Mouse (Mus musculus) forebrain, embryonic 16.5 days (tissue): Measurements from ENCODE around the gene Mpp1. TPM values are rescaled to one million over a fixed set of nuclear protein-coding genes. Genes with fewer than 3 reads are reported as not detected.

Experiments
- ATAC-seq: fragments of 200-750 bp; cut with Nextera tagmentation; 2 replicates; pipeline ENCODE4 v1.8.0; 2017; ENCODE audit warnings: mild to moderate bottlenecking, moderate library complexity
- H3K27ac ChIP-seq: fragments of 300-500 bp; sonication (generic); 2 replicates; pipeline ENCODE4 v1.5.1; 2014; ENCODE audit warnings: low read length, control low read depth
- H3K27me3 ChIP-seq: fragments of 300-500 bp; sonication (generic); replicated peaks from 2 replicates; pipeline ENCODE4 v1.6.1; 2014; ENCODE audit warnings: low read length; ENCODE audit not compliant: control insufficient read depth, insufficient read depth
- H3K36me3 ChIP-seq: fragments of 300-500 bp; sonication (generic); 2 replicates; pipeline ENCODE4 v1.6.1; 2014; ENCODE audit not compliant: control insufficient read depth, insufficient read depth
- H3K4me1 ChIP-seq: fragments of 300-500 bp; sonication (generic); replicated peaks from 2 replicates; pipeline ENCODE4 v1.6.1; 2014; ENCODE audit warnings: low read length; ENCODE audit not compliant: control insufficient read depth, insufficient read depth
- H3K4me2 ChIP-seq: fragments of 300-500 bp; sonication (generic); 2 replicates; pipeline ENCODE4 v1.6.1; 2014; ENCODE audit warnings: mild to moderate bottlenecking, low read length, control low read depth
- H3K4me3 ChIP-seq: fragments of 300-500 bp; sonication (generic); replicated peaks from 2 replicates; pipeline ENCODE4 v1.5.1; 2014; ENCODE audit warnings: mild to moderate bottlenecking, low read length, control low read depth
- H3K9ac ChIP-seq: fragments of 300-500 bp; sonication (generic); replicated peaks from 2 replicates; pipeline ENCODE4 v1.6.1; 2014; ENCODE audit warnings: low read depth, low read length, control low read depth
- H3K9me3 ChIP-seq: fragments of 300-500 bp; sonication (generic); 2 replicates; pipeline ENCODE4 v1.6.1; 2016; ENCODE audit warnings: low read length; ENCODE audit not compliant: control insufficient read depth
- WGBS: fragments of 180-500 bp; shearing (Covaris S2); extraction: QIAGEN DNeasy Blood & Tissue Kit; methylation state at CpG from one replicate; pipeline ENCODE4 v1.1.7; 2014; 5-methylcytosine and 5-hydroxymethylcytosine counted together
- polyA plus RNA-seq: library from polyadenylated mRNA; unstranded; fragments of >200 nt; fragmentation: Nextera tagmentation; extraction: Ambion mirVana; gene quantifications from 2 replicates; pipeline ENCODE4 v1.2.1, GENCODE M21; 2015

The Mpp1 gene
- polyA plus RNA-seq, 1 experiment from 2014 or later, result 17.1 TPM

DNA sequence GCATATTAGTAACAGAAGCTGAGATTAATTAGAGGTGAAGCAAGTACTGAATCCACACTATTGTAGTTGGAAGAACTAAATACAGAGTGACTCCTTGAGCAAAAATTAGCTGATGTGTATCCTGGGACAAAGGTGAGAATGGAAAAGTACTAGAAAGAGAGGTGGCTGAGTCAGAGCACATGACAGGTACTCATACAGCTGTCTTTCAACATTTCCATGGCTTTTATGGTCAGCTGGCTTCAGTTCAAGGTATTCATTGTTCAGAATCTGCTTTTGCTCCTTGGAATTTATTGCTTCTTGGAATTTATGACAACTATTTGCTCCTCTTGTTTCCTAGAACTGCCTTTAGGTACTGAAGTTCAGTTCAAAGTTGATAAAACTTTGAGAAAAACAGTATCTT, 6.1 kb upstream of the Mpp1 start:
- Histone ChIP-seq H3K9me3 (no peaks in the 10 kb centered on the region), H3K27ac (no peak overlapping the region), H3K9ac (no peak overlapping the region), H3K4me1 (no peaks in the 10 kb centered on the region), H3K27me3 (no peaks in the 10 kb centered on the region), H3K36me3 (no peaks in the 10 kb centered on the region), H3K4me2 (no peak overlapping the region), H3K4me3 (no peak overlapping the region)
- no peak for ATAC-seq

DNA sequence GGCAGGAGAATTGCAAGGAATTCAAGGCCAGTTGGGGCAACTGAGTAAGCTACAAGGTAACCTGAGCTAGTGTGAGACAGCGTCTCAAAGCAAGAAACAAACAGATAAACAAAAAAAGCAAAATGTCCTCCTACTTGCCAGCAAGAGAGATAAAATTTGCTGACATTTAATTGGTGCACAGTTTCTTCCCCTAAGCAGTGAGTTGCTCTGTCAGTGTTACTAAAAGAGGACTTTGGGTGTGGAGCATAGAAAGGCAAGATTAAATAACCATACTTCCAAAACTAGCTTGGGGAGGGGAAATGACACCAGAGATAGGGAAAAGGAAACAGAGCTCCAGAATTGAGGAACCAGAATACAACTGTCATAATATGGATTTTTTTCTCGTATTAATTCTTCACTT, 1.3 kb downstream of the Mpp1 start:
- H3K4me1 ChIP-seq, result no peaks in the 10 kb centered on the region
- H3K4me2 ChIP-seq, result no peak overlapping the region
- H3K9ac ChIP-seq, result no peak overlapping the region
- ATAC-seq, result no peak
- no peaks in the 10 kb centered on the region for H3K27me3 ChIP-seq
- no peaks in the 10 kb centered on the region for H3K9me3 ChIP-seq
- 75% methylated on average over 2 of the region's 2 CpGs for WGBS
- no peak overlapping the region for H3K4me3 ChIP-seq
- H3K36me3 ChIP-seq, result no peaks in the 10 kb centered on the region
- H3K27ac ChIP-seq, result no peak overlapping the region

DNA sequence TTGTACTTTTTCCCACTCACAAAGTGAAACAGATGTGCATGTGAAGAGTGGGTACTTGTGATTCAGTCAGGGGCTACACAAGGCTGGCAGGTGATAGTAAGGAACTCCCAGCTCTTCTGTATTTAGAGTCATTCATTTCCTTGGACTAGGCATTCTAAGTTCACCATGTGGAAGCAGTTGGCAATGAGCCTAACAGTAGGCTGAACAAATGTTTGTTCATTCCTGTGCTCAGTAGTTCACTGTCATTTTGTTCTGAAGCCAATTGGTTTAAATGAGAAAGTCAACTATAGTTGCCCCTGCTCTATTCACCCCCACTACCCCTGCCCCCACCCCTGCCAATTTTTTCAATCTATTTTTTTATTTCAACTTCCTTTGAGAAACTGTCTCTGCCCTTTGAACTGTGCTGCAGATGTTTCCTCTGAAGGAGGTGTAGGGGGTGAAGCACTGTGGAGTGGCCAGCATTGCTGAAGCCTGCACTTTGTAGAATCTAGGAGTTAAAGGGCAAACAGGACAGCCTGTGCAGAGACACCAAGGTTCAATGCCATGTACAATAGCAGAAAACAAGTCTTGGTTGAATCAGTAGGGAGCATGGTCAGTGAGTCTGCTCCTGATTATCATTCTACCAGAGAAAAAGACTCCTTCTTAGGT, 2.4 kb downstream of the Mpp1 start:
- ATAC-seq, result no peak
- no peaks in the 10 kb centered on the region for H3K36me3 ChIP-seq
- H3K4me1 ChIP-seq, result no peaks in the 10 kb centered on the region
- H3K27me3 ChIP-seq, result no peaks in the 10 kb centered on the region
- H3K4me2 ChIP-seq, result no peak overlapping the region
- no peak overlapping the region for H3K4me3 ChIP-seq
- H3K9ac ChIP-seq, result no peak overlapping the region
- no peaks in the 10 kb centered on the region for H3K9me3 ChIP-seq
- no peak overlapping the region for H3K27ac ChIP-seq

DNA sequence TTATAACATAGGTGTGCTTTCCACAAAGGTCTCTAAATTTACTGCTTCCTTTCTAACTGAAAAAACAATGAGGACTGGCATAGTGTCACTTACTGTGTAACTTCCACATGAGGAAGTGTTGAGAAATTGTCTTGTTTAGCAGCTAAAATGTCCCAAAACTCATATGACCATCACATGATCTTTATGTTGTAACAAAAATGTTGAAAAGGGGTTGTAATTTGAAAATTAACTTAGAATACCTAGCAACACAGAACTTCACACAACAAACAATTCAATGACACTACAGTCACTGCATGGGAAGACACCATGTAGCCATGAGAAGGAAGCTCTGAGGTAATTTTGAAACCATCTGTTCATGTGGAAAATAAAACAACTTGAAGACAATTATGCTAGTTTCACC, 3.9 kb downstream of the Mpp1 start:
- Histone ChIP-seq H3K4me2 (no peak overlapping the region), H3K9me3 (no peaks in the 10 kb centered on the region), H3K9ac (no peak overlapping the region), H3K27ac (no peak overlapping the region), H3K36me3 (no peaks in the 10 kb centered on the region), H3K4me1 (no peaks in the 10 kb centered on the region), H3K4me3 (no peak overlapping the region), H3K27me3 (no peaks in the 10 kb centered on the region)
- ATAC-seq, result no peak

DNA sequence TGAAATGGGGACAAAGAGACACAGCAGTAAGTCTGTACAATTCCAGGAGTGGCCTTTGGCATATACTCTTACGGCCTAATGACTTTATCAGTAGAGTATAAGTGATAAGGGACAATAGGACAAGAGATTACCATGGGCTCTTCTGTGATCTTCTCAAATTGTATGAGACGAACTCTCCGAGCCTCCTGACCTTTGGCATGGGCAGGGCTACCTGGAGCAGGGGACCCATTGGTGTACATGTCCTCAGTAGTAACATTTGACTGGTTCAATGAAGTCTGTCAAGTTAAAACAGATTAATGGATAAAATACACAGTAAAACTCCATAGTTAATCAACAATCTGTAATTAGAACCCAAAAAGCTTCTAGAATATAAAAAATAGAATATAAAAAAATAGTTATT, 5.2 kb downstream of the Mpp1 start:
- Histone ChIP-seq H3K27me3 (no peaks in the 10 kb centered on the region), H3K9me3 (no peaks in the 10 kb centered on the region), H3K9ac (no peak overlapping the region), H3K4me1 (no peaks in the 10 kb centered on the region), H3K36me3 (no peaks in the 10 kb centered on the region), H3K27ac (no peak overlapping the region), H3K4me3 (no peak overlapping the region), H3K4me2 (no peak overlapping the region)
- 94% methylated on average over 3 of the region's 3 CpGs for WGBS
- ATAC-seq, result no peak

DNA sequence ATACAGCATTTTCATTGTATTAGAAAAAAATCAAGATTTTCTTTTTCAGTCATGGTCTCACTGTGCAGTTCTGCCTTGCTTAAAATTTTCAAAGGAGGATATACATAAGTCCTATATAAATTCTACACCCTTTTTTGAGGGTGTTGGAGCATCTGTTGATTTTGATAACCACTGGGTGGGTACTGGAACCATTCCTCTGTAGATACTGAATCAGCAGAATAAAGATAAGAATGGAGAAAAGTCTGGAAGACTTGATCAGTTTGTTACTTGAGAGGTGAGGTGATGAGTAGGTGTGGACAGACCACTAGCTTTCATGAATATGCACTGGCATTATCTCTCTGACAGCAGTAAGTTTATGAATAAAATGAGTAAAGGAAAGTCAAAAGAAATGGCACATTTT, 15.3 kb downstream of the Mpp1 start:
- Histone ChIP-seq H3K4me3 (no peak overlapping the region), H3K9me3 (no peaks in the 10 kb centered on the region), H3K36me3 (peaks cover 3% of the 10 kb centered on the region; the same call in 1 of the 2 replicates), H3K4me2 (no peak overlapping the region), H3K27me3 (no peaks in the 10 kb centered on the region), H3K9ac (no peak overlapping the region), H3K4me1 (no peaks in the 10 kb centered on the region), H3K27ac (no peak overlapping the region)
- ATAC-seq, result no peak

DNA sequence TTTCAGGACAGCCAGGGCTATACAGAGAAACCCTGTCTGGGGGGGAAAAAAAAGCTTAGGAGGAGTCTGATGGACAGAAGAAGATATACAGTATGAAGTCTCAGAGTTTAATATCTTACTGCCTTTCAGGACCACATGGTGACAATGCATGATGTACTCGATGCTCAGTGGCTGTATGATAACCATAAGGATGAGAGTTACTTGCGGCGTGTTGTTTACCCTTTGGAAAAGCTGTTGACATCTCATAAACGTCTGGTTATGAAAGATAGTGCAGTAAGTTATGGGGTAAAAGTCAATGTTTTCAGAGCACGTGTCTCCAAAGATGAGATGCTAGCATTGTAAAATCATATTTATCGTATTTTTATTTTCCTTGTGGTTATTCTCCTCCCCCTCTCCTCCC, 28.5 kb downstream of the Mpp1 start:
- no peak overlapping the region for H3K4me2 ChIP-seq
- H3K4me1 ChIP-seq, result 0 out of 2 replicates have a peak, but pooled peaks cover under 1% of the 10 kb centered on the region
- peaks cover 1% of the 10 kb centered on the region; the same call in 1 of the 2 replicates for H3K36me3 ChIP-seq
- H3K4me3 ChIP-seq, result no peak overlapping the region
- no peak for ATAC-seq
- no peak overlapping the region for H3K9ac ChIP-seq
- H3K27ac ChIP-seq, result no peak overlapping the region
- no peaks in the 10 kb centered on the region for H3K9me3 ChIP-seq
- H3K27me3 ChIP-seq, result no peaks in the 10 kb centered on the region
- 90% methylated on average over 6 of the region's 6 CpGs for WGBS

DNA sequence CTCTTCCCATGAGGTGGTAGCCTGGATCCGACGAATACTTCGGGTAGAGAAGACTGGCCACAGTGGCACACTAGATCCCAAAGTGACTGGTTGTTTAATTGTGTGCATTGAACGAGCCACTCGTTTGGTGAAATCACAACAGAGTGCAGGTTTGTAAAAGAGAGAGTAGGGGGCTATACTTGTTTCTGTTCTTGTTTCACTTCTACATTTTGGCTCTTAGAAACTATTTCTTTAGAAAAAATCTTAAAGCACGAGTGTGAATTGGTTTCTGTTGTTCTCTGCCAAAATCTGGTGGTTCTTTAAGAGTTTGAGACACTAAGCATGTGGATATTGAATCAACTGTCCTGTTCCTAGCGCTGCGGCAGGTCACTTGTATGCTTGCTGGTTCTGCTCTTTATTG, 32.0 kb downstream of the Mpp1 start:
- 82% methylated on average over 8 of the region's 8 CpGs for WGBS
- H3K4me1 ChIP-seq, result 0 out of 2 replicates have a peak, but pooled peaks cover 5% of the 10 kb centered on the region
- no peaks in the 10 kb centered on the region; the same call in 1 of the 2 replicates for H3K36me3 ChIP-seq
- ATAC-seq, result no peak
- H3K9ac ChIP-seq, result no peak overlapping the region
- H3K27ac ChIP-seq, result no peak overlapping the region
- H3K4me3 ChIP-seq, result no peak overlapping the region
- H3K27me3 ChIP-seq, result no peaks in the 10 kb centered on the region
- no peaks in the 10 kb centered on the region for H3K9me3 ChIP-seq
- no peak overlapping the region for H3K4me2 ChIP-seq

DNA sequence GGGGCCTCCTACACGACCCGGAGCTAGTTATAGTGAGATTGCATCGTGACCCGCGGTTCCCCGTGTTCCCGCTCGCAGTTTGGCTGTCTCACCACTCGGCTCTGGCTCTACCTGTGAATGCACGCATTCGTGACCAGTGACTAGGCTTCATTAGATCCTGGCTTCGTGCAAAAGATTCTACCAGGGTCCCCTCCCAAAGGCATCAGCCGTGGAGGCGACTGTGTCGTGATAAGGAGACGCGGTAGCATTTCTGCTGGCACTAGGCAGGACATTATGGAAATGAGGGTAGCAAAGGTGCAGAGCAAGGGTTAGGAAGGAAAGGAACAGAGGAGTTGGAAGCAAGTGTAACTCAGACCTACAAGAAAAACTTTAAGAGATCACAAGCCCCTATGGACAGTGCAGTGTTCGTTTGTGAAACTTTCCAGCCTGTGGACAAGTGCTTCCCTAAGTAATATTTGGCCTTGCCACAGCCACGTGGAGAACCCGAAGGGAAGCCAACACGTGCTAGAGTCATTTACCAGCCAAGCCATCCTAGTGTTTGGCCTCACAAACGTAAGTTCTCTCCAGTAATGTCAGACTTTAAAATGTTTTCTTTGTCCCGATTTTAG, 34.5 kb downstream of the Mpp1 start:
- Histone ChIP-seq H3K27me3 (no peaks in the 10 kb centered on the region), H3K4me1 (0 out of 2 replicates have a peak, but pooled peaks cover 5% of the 10 kb centered on the region), H3K36me3 (no peaks in the 10 kb centered on the region), H3K9ac (peak overlapping the region; percentile 61), H3K27ac (peak overlapping the region; percentile 69), H3K4me2 (peak overlapping the region; percentile 66), H3K9me3 (no peaks in the 10 kb centered on the region), H3K4me3 (peak overlapping the region; percentile 57)
- WGBS, result 18% methylated on average over 20 of the region's 23 CpGs
- ATAC-seq, result no peak
